Mouse (Mus musculus) bone marrow, adult 2 months (tissue): Measurements from ENCODE around the gene Il12a.

ENCODE experiments used
- CTCF ChIP-seq: fragments of 200-500 bp; IDR thresholded peaks from 2 replicates; pipeline ENCODE4 v1.5.1; 2011; ENCODE audit warnings: low read length, control low read depth; ENCODE audit not compliant: control insufficient read depth, insufficient read depth
- POLR2A ChIP-seq: fragments of 200-500 bp; IDR thresholded peaks from 2 replicates; pipeline ENCODE4 v1.6.1; 2011; ENCODE audit warnings: low read depth, mild to moderate bottlenecking, control low read depth, low read length, borderline replicate concordance; ENCODE audit not compliant: control insufficient read depth

GRCm38 (mm10) chr3:68742718-68743471 is 52.5 kb downstream of the Il12a start:
- TF ChIP-seq CTCF, result no peak
- TF ChIP-seq POLR2A, result no peak
